Mouse (Mus musculus): ENCODE results near the gene Pnpo. TPM values are rescaled to one million over a fixed set of nuclear protein-coding genes. Genes with fewer than 3 reads are reported as not detected.

Gene Pnpo
- total RNA-seq (2021), result 10 to 100 TPM; 35.1 to 37.9 TPM

DNA sequence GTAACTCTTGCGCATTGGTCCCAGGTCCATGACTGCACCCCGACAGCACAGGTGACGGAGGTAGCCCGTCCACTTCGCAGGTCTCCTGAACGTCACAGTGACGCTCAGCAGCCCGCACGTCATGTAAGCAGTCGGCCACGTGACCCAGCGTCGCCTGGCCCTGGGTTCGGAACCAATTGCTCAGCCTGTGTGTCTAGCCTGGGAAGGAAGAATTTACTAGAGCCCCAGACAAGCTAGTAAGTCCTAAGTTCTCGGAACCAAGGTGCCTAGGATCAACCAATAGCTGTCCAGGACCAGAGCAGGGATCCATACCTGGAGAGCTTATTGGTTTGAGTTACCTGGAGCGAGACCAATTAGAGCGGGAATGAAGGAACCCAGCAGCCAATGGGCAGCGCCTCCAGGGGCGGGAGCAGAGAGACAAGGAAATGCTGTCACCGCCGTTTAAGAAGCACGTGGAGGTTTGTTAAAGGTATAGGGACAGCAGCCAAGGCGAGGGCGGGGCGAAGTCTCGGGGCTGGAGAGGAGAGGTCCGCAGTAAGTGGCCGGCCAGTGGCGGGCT, at the start of gene Pnpo:
Pnpo (minus strand) TSS at position 241 of the 559 bp plus-strand sequence.
- DNase-seq (ENCODE audit: extremely low spot score in 1 of 2, low spot score in 1 of 2), result peak; percentile 62 to 69

DNA sequence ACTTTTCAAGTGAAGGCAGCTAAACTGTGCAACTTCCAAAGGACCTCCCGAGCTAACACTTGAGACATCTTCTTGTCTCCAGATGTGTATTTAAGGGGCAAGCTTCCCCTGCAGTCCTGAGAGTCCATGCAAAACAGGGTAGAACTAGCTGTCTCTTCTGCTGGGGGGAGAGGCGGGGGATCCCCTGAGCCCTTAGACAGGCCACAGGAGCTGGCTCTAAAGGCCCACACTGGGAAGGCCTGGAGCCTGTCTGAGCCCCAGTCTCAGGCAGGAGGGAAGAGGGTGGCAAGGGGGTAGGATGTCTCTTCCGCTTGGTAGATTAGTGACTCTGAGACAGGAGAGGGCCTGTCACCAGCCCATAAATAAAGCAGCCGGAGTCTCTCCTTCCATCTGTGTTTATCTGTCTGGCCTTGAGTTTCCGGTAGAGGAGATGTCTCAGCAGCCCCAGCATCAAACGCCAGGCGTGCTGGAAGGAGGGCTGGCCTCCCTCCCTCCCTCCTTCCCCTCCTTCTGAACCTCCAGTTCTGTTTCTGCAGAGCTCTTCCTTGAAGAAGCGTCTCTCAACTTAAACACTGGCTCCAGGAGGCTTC, 49.0 kb upstream of the Pnpo start:
- DNase-seq (ENCODE audit: extremely low spot score in 1 of 2, low spot score in 1 of 2), result no peak

DNA sequence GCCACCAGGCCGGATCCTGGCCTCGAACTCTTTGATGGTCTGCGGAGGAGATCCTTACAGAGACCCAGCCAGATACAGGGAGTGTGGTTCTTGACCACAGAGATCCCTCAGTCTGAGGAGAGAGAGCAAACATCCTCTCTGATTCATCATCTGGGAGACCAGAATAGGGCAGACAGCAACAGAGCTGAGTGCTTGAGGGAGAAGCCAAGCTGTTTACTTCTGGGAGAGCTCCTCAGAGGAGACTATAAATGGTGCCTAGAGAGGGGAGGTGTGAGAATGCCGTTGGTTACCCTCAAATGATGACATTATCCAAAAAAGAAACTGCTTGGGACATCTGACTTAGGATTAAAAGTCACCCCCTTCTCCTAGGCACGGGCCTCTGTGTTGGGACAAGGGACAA, 47.7 kb upstream of the Pnpo start:
- DNase-seq (ENCODE audit: extremely low spot score in 1 of 2, low spot score in 1 of 2), result no peak

DNA sequence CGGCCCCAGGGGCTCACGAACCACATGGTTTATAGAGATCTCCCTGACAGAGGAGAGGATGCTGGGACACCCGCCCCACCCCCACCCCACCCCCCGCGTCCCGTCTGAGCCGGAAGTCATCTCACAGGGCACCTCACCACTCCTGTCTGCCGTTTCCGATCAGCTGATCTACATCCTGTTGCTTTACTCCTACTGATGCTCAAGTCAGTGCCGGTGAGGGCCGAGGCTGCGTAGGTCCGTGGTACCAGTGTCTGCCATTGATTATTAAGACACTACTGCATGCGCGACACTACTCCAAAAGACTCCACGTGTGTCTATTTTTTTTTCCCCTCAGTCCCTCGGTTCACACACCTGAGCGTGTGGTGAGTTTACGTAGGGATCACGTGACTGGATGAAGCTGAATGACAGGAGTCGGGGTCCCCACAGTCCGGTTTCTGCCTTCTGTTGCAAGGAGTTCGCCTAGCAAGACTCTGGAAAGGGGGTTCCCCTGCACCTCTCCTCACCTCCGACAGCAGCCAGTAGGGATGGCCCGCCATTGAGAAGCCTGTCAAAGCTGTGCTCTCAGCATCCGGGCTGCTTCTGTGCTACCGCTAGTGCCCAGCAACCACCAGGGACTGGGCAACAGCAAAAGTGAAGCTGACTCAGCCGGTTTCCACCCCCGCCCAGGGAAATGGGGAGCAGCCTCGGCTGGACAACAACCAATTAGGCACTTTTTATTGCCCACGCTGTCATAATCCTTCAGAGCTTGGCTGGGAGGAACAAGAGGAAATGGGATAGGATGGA, 44.3 kb upstream of the Pnpo start:
- no peak for DNase-seq (ENCODE audit: extremely low spot score in 1 of 2, low spot score in 1 of 2)

- no peak for DNase-seq (ENCODE audit: extremely low spot score in 1 of 2, low spot score in 1 of 2)
Observed at GRCm38 (mm10) chr11:96986463-96986862, 42.7 kb upstream of the Pnpo start.

DNA sequence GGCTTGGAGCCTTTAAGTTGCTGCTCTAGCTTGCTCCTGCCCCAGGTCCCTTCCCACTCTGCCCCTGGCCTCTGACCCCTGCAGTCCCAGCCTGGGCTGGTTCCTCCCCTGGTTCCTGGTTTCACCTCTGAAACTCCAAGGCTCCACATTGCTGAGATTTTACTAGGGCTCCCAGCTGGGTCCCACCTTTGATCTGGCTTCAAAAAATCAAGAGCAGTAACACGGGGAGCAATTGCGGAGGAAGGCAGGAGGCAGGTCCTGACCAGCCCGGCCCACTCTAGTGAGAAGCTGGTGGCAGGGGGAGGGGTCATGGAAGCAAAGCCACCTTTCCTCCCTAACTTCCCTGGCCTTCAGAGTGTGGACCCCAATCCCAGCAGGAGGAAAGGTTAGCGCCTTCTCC, 41.1 kb upstream of the Pnpo start:
- DNase-seq (ENCODE audit: extremely low spot score in 1 of 2, low spot score in 1 of 2), result no peak

DNA sequence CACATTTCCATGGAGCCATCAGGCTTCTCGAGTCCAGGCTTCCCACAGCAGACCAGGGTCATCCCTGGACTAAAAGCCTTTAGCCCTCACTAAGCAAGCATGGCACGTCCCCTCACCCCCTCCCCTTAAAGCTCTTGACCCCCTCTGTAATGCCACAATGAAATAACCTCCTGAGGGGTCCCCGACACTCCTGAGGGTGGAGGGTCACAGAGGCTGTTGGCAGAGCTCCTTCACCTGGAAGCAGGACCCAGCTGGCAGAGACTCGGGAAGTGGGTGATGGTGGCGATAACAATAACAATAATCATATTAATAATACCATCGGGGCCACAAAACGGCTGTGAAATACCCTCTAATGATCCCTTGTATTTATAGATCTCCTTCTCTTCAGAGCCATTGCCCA, 39.1 kb upstream of the Pnpo start, which contains the start of gene Sp2:
Sp2 (minus strand) TSS at position 101 of the 400 bp plus-strand sequence.
- no peak for DNase-seq (ENCODE audit: extremely low spot score in 1 of 2, low spot score in 1 of 2)

DNA sequence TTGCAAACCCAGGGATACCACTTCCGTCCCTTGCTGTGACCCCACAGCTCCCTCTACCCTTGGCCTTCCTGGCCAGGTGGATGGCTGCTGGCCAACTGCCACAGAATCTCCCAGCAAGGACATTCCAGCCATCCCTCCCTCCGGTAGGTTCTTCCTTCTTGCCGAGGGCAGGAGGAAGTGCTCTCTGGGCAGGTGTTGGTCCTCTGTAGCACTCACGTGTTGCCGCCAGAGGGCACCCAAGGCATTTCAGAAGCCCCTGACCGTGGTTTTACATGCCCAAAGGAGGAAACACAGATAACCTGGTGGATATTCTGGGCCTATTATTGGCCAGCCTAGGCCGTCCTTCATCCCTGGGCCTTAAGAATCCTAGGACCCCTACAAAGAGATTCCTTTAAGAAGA, 38.6 kb upstream of the Pnpo start:
- peak; percentile 78 to 85 for DNase-seq (ENCODE audit: extremely low spot score in 1 of 2, low spot score in 1 of 2)

DNA sequence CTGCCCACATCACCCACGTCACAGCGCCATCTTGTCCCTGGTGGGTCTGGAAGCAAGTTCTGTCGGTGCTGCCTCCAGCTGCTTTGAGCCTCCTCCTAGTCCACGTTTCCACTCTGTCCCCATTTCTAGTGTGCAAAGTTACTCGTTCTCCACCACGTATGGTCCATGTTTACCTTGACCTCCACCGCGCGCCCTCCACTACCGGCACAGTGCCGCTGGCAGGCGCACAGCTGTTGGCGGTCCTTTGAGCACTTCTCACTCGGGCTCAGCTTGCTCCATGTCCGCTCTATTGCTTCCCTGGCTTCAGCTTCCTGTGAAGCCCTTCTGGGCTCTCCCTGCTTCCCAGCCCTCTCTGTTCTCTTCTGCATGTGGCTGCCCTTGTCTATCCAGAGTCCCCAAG, 37.7 kb upstream of the Pnpo start:
- no peak for DNase-seq (ENCODE audit: extremely low spot score in 1 of 2, low spot score in 1 of 2)

DNA sequence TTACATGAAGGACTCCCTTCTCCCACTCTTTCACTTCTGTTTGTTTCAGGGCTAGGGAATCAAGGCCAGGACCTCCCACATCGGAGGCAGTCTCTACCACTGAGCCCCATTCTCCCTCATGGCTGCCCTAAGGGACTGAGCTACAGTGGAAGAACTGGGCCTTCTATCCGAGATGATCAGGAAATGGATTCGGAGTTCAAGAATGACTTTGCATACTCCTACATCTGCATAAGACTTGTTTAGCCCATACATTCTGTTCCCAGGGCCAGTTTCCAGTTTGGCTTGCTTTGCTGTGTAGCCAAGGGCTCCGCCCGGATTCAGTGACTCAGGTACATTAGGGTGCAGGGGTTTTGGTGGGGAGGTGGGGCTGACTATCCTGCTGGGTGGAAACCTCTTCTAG, 36.2 kb upstream of the Pnpo start:
- DNase-seq (ENCODE audit: extremely low spot score in 1 of 2, low spot score in 1 of 2), result no peak

DNA sequence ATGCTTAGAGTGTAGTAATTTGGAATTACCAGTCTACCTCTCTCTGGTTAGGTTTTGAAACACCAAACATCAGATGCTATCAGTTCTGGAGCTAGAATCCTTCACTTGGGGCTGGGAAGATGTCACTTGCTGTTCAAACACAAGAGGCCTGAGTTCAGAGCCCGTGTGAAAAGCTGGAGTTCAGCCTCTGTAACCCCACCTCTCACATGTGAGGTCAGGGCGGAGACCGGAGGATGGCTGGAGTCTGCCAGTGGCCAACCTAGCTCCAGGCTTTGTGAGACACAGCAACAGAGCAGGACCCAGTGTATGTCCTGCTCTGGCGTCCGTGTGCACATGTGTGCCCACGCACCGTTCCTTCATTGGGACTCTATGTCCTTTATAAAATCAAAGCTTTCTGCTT, 35.5 kb upstream of the Pnpo start:
- DNase-seq (ENCODE audit: extremely low spot score in 1 of 2, low spot score in 1 of 2), result no peak

- DNase-seq (ENCODE audit: extremely low spot score in 1 of 2, low spot score in 1 of 2), result no peak
Observed at GRCm38 (mm10) chr11:96978401-96979246, 34.8 kb upstream of the Pnpo start.

DNA sequence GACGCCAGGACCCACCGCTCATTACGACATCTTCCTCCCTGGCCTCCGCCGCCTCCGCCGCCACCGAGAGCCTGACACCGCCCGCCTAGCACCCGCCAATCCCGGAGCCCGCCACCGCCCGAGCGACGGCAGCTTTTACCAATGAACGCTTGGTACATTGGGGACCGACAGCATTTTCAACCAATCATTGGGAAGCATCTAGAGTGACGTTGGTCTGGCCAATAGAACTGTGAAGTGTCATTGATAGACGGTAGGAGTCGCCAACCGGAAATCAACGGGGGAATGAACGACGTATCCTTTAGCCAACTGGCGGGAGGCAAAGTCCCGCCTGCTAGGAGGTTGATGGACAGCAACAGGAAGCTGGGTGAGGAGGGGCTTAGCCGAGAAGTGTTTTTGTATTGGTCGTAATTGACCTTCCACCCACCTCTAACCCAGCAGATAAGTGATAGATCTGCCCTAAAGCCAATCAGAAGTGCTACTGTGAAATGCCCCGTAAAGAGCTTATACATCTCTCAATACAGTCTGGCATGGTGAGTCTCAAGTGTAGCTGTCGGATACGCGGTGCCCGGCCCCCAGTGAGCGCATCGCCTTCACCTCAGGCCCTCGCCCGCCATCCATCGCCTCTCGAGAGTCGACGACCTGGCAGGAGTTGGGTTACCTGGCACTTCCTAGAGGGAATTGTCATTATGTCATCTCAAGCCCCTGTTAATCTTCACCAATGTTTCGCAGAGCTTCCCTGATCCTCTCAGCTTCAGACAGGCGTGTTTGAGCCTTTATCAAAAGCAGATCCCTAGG, 34.0 kb upstream of the Pnpo start:
- peak; percentile 92 to 98 for DNase-seq (ENCODE audit: extremely low spot score in 1 of 2, low spot score in 1 of 2)

- DNase-seq (ENCODE audit: extremely low spot score in 1 of 2, low spot score in 1 of 2), result peak in 1 of 2 experiments; percentile 66
Observed at GRCm38 (mm10) chr11:96976911-96977591, 33.3 kb upstream of the Pnpo start.

GRCm38 (mm10) chr11:96976379-96976687, 32.5 kb upstream of the Pnpo start:
- no peak for DNase-seq (ENCODE audit: extremely low spot score in 1 of 2, low spot score in 1 of 2)

DNA sequence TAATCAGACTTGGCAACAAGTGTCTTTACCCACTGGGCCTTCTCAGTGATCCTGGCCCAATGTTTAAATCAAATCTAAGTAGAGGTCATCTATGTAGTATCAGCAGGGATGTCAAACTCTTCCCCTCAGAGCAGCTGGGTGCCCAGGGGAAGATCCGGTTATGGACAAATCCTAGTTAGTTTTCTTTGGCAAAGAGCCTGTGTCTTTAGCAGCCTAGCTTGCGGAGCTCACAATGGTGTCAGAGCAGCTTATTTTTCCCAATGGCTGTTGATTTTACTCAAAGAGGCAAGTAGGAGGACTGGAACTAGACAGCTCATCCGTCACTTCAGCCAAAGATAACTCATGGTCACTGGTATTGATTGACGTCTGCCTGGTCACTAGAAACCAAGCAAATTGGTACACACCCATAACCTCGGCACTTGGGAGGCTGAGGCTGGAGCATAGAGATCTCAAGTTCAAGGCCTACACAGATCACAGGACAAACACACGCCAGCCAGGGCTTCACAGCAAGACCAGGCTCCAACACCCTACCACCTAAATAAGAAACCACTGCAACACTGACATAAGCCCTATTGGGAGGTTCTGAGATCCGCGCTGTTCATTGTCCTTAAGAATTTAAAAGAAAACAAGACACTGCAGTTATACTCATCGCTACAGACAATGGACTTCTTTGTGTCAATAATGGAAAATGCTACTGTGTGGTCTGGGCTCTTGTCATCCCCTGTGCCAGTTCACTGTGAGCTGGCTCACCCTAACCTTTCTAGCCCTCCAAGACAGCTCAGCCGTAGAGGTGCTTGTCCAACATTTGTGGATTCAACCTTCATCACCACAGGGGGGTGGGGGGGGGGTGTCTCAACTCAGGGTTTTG, 32.0 kb upstream of the Pnpo start:
- DNase-seq (ENCODE audit: extremely low spot score in 1 of 2, low spot score in 1 of 2), result no peak

GRCm38 (mm10) chr11:96974813-96975212, 31.0 kb upstream of the Pnpo start:
- DNase-seq (ENCODE audit: extremely low spot score in 1 of 2, low spot score in 1 of 2), result no peak

DNA sequence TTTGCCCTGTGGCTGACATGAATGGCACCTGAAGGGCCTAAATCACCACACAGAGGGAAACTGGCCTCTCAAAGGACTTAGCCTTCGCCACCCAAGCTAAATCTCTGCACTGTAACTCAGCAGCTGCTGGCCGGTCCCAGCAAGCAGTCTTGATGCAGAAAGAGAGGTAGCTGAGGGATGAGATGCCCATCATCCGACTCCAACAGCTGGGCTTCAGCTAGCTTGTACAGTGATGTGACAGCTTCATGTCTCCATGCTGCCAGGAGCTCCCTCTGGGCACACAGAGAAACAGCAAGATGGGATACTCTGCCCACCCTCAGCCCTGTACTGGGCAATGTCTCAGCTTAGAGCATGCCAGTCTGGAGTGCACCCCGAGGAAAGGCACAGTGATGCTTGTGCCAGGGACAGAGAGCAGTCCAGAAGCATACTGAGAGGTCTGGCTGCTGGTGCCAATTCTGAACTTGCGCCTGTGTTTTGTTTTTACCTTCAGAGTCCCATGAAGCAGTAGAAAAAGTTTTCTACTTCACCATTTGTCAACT, 29.7 kb upstream of the Pnpo start:
- DNase-seq (ENCODE audit: extremely low spot score in 1 of 2, low spot score in 1 of 2), result no peak
